Mouse (Mus musculus) kidney, postnatal 36 days (tissue): Measurements from ENCODE around the gene Cldn22.

Experiments used
- DNase-seq, 2 experiments: peaks; one replicate each; pipeline ENCODE4 v3.0.0; 2021 to 2022; ENCODE audit warnings: mixed read lengths in 2 of 2

Cldn22 gene

DNA sequence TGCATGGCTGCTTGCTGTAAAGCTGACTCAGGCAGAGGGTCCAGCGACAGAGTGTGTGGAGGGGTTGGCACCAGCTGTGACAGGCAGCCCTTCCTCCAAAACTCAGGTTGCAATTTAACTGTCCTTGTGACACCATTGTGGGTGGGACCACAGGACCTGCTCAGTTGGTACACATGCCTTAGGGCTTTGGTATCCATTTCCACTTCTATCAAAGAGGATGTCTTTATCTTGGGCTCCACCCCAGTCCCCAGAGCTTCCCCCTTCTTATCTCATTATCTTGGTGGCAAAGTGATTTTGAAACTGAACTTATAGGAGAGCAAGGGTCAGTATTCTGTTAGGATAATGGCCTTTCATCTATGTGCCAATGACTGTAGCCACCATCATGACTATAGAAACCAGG is 9.7 kb downstream of the Cldn22 start:
- DNase-seq = no peak

DNA sequence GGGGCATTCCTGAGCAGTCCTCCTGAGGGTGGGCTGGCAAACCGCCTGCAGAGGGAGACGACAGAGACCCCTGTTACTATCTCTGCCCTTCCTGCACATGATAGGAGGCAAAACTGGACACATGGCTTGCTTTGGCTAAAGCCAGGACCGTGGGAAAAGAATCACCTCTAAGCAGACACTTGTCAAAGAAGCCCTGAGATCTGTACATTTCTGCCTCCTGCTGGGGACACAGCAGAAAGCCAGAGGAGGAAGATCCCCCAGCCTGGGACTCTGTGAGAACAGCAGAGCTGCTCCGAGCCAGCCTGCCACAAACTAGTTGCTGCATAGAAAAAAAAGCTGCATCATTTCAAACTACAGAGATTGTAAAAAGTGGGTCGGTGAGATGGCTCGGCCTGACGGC is 18.8 kb downstream of the Cldn22 start:
- no peak for DNase-seq

DNA sequence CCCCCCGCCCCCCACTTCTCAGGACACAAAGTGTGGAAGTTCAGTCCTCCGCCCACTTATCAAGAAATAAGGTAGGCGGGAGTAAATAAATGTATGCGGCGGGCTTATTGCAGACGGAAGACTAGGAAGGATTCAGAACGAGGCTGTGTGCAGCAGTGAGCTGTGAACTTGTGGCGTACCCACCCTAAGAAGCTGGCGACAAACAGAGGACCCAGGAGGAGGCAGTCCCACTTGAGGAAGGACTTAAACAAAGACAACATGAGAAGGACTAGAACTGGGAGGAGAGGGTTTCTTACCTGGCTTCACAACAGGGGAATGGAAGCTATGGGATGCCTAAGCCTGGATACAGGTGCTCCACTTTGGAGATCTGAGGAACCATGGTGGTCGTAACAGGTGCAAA is 19.4 kb downstream of the Cldn22 start:
- no peak for DNase-seq

DNA sequence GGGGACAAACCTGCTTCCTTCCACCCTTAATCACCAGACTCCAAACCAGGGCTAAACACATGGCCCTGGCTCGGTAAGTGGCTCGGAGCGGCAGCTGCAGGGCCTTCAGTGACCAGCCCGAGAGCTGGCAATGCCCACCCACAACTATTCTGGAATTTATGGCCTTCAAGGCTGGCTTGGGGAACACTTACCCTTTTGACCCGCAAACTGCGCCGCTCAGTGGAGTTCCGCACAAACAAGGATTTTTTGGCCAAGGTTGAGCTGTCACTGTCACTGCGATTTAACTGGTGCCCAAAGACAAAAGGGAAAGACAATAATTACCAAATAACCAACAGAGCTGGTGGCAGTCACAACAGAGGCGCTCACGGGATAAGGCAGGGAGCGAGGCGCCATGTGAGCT is 21.7 kb downstream of the Cldn22 start:
- DNase-seq = peak in 1 of 2 experiments; percentile 37

DNA sequence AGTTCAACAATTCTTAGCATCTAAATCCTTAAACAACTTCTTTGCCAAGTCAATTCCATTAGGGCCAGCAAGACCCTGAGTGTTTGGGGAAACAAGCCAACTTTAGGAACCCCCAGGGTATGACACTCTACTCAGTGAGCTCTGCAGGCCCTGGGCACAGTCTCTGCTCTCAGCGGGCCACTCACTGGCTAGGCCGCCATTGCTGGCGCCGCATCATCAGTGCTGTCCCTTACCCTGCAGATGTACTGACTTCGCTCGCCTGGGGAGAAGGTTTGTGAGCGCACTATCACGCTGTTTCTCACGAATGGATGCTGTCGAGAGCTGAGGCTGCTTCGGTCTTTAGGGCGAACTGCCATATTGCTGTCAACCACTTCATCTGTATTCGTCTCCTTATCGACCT is 22.9 kb downstream of the Cldn22 start:
- no peak for DNase-seq

DNA sequence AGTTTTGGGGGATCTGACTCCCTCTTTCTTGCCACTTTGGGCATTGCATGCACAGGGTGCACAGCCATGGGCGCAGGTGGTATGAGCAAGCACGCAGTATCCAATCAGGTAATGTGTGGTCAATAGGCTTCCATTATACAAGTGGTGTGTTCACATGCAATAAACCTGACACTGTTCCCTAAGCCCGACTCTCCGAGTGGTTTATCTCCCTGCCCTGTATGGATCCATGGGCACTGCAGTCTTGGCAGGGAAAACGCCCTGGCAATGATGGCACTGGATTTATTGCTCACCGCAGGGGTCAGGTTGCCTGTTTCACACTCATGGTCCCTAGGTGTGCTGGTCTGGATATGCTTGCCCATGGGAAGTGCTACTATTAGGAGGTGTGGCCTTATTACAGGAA is 23.6 kb downstream of the Cldn22 start:
- no peak for DNase-seq

DNA sequence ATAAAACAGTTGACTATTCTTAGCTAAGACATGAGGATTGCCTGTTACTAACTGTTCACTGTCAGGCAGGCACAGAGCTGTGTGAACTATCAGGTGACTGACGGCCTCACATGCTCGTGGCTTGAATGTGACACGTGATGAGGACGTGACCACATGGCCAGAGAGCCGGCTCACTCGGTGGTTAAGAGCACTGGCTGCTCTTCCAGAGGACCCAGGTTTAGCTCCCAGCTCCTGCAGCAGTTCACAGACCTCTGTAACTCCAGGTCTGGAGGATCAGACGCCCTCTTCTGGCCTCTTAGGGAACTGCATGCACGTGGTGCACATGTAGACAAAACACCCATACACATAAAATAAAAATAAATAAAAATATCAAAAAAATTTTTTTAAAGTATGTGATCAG is 25.6 kb downstream of the Cldn22 start:
- DNase-seq = peak in 1 of 2 experiments; percentile 53

DNA sequence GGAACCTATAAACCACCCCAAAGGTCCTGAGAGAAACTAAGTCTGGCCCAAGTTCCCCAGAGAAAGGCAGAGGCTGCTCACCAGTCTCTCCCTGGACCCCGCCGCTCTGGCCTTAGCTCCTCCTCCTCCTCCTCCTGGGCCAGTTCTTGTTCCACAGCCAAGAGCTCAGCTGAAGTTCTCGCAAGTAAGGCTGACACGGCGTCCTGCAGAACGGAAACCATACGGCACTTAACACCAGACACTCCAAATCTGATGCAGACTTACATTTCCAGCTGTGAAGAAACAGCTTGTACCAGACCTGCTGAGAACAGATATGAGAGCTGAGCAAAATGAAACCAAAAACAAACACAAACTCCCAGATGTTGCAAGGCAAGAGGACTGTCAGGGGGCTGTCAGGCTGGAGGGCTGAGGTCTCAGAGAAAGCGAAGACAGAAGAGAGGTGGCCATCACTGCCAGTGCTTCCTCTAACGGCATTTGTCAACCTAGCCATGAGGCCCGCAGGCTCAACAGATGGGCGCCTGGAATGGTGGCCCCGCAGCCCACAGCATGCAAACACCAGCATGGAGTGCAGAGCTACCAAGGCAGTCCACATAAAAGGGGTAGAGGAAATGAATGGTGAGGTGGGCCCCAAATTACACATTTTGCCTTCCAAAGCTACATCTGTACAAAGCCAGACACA is 27.7 kb downstream of the Cldn22 start:
- peak; percentile 25 to 37 for DNase-seq

DNA sequence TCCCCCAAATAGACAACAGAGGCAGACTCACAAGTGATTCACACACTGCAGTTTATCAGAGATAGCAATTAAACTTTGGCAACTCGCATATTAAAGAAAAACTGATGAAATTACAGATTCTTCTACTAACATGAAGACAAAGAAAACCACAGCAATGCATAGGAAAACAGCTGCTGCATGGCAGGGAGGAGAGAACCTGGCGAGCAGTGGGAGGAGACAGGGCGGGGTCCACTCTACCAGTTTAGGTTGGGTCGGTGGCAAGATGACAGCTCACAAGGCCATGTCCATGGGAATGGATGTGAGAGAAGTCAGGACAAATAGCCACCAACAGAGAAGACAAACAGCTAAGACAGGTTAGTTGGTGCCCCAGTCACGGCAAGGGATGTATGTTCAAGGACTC is 28.5 kb downstream of the Cldn22 start:
- no peak for DNase-seq

DNA sequence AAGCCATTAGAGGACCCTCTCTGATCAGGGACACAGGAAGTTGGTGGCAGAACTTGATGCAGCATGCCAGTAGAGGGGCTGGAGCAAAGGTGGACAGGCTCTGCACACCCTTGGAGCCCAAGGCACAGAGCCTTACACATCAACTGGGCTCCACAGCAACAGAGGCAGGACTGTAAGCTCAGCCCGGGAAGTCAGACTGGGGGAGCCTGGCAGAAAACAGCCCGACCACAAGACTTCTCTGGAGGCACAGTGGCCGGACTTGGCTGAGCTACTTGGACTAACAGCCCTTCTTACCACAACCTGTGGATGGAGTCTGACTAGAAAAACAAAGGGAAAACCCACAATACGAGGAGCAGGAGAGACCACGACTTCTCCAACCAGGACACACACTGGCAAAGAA is 29.1 kb downstream of the Cldn22 start:
- DNase-seq = no peak

DNA sequence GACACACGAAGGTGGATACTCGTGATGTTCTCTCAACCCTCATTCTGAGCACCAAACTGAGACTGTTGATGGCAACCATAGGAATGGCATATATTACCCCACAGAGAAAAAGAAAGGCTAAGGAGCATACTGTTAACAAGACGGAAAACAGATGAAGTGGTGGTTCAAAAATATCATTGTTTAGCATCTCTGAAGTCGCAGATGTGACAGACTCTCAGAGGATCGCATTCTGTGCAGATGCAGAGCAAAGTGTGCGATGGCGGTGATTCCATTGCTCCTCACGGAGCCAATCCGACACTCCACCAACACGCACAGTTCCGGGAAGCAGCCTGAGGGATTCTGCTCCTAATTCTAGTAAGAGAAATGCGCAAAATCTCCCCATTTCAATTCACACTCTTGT is 35.0 kb downstream of the Cldn22 start:
- DNase-seq = no peak

DNA sequence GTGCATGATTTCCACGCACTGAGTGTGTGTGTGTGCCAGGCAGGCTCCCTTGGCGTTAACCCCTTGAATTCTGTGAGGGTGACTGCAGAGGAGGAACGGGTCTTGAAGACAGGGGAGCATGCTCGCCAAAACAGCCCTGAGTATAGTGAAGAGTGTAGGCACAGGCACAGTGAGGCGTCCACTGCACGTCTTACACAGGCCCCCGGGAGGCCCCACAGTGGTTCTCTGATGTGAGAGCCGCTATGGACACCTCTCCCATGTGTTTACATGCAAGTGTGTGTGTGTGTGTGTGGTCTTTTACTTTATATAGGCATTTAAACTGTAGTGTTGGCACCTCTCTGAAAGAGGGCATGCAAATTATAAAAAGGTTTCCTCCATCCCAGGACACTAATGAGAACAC is 42.3 kb downstream of the Cldn22 start:
- no peak for DNase-seq

DNA sequence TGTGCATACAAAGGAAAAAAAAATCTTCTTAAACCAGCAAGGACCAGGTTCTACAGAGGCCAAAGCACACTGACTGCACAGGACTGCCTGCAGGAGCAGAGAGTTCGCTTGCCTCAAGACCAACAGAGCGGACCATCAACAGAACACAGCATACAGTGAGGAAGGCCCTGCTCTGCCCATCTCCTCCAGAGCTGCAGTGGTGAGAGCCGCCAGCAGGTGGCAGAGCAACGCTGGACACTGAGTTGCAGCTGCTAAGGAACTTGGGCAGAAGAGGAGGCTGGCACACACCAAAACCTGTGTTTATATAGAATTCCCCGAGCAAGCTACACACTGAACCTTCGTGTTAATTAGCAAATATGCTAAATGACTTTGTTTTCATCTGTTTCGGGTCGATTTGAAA is 42.8 kb downstream of the Cldn22 start:
- DNase-seq = peak; percentile 80 to 94

DNA sequence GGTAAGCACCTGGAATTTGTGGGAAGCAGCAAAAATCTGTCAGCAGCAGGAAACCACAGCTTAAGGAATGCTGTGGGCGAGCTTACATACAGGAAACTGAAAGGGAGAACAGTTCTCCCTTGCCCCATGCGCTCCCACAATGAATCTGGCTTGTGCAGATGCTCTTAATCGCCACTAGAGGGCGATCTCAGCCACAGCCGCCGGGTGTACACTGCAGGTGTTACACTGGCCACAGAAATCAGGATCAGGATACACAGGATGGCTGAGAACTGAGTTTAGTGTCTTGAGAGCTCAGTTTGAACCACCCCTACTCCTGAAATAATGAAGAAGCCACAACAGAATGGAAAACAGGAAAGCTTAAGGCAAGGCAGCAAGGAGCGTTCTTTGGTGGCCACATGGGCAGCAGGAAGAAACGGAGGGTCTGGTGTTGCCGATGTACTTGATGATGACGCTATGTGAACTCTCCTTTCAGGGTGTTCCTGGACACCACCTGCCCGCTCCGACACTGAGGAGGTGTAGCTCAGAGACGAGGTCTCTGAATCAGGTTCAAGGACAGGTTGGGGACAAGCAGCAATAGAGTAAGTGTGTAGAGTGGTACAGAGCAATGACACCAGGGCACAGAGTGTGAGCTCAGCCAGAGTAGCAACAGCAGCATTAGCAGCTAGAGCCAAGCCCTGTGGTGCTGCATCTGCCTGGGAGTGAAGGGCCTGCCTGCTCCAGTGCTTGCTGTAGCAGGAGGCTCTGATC is 48.3 kb downstream of the Cldn22 start:
- DNase-seq = peak; percentile 41 to 54

DNA sequence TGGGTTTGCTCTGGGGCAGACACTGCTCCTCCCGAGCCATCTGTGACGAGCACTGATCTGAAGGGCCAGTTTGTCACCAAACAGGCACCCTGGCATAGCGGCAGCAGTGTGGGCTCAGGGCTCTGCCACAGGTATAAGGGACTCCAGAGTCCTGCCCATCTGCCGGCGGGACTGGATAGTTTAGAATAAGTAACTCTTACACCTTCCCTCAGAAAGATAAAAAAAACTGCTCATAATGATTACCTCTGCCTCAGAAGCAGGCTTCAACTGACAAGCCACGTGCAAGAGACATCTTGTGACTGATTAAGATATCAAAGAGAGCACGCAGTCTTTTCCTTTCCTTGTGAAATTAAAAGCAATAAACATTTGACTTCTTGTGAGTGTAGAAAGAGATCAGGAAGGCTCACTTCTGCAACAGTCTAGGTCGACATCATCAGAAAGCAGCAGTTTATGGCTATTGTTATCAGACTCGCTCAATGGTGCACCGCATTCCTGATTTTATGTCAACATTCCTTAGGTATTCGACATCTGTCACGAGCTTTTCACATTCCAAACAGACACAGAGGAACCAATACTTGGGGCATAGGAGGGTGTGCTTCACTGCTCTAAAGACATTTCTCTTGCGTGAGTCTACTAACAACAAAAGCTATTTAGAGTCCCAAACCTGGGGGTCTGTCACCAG is 50.4 kb downstream of the Cldn22 start:
- DNase-seq = no peak
